Mouse (Mus musculus): ENCODE results near the gene Nrn1l. TPM values are rescaled to one million over a fixed set of nuclear protein-coding genes. Genes with fewer than 3 reads are reported as not detected.

The Nrn1l gene
- polyA plus RNA-seq, 1 experiment, result 0.27 TPM

DNA sequence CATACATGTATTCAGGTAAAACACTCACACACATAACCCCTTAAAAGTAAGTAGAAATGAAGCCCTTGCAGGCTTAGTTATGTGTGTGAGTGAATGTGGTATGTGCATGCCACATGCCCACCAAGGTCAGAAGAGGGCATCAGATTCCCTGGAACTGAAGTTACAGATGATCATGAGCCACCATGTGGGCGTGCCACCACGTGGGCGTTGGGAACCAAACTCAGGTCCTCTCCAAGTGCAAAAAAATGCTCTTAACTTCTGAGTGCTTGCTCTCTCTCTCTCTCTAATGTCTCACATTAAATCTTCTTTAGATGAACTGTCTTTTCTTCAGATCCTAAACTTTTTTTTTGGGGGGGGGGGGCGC is 44.9 kb downstream of the Nrn1l start, which contains the start of gene Psmb10:
Psmb10 (minus strand) TSS at position 139 of the 364 bp plus-strand sequence.
- Histone ChIP-seq H3K36me3 (ENCODE audit: control insufficient read depth) (peaks cover 42% of the 10 kb centered on the region), H3K4me3 (replicated peaks) (peak within 1 kb of the TSS; percentile 70), H3K27me3 (ENCODE audit: control insufficient read depth) (no peaks in the 10 kb centered on the region), H3K9me3 (ENCODE audit: control insufficient read depth, low read length) (no peaks in the 10 kb centered on the region), H3K4me1 (ENCODE audit: control insufficient read depth) (peaks cover 64% of the 10 kb centered on the region)
- no peak for TF ChIP-seq GATA1 (IDR thresholded peaks at IDR 0.05; ENCODE audit: low read length)
- TF ChIP-seq TAL1 (IDR thresholded peaks at IDR 0.05; ENCODE audit: low read length), result no peak

DNA sequence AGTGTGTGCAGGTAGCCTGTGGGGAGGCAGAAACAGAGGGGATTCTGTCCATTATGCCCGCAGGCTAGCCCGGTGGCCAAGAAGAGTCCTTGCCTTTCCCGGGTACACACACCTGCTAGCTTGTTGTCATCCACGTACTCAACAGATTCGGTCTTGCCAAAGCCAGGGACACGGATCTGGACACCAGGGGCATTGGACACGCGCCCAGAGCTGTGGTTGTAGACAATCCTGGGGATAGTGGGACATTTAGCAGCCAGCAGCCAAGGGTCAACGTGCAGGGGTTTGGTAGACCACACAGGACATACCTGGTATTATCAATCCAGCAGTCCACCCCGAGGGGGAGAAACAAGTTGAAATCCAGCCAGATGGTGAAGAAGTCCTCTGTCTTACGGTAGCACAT is 48.7 kb downstream of the Nrn1l start:
- H3K4me3 ChIP-seq (replicated peaks), result peak overlapping the region; percentile 54
- TF ChIP-seq GATA1 (IDR thresholded peaks at IDR 0.05; ENCODE audit: low read length), result no peak
- TF ChIP-seq TAL1 (IDR thresholded peaks at IDR 0.05; ENCODE audit: low read length), result no peak
- H3K4me1 ChIP-seq (ENCODE audit: control insufficient read depth), result peaks cover 40% of the 10 kb centered on the region
- no peaks in the 10 kb centered on the region for H3K27me3 ChIP-seq (ENCODE audit: control insufficient read depth)
- H3K36me3 ChIP-seq (ENCODE audit: control insufficient read depth), result peaks cover 70% of the 10 kb centered on the region
- no peaks in the 10 kb centered on the region for H3K9me3 ChIP-seq (ENCODE audit: control insufficient read depth, low read length)

DNA sequence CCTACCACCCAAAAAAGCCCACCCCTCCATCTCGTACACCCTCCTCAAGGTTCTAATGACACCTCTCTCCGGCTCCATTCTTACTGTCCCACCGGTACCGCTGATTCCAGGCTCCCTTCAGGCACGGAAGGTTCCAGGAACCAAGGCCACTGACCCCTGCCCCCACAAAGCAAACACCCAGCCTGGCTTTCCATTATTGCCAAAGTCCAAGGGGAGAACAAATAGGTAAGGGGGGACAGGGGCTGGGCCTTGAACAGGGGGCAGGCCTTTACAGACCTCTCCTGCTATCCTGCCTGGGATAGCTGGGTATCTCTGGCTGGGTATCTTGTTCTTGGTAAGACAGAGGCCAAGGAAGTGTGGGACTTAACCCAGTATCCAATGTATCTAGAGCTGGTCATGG is 49.2 kb downstream of the Nrn1l start:
- no peaks in the 10 kb centered on the region for H3K27me3 ChIP-seq (ENCODE audit: control insufficient read depth)
- H3K9me3 ChIP-seq (ENCODE audit: control insufficient read depth, low read length), result no peaks in the 10 kb centered on the region
- H3K4me1 ChIP-seq (ENCODE audit: control insufficient read depth), result peaks cover 35% of the 10 kb centered on the region
- TF ChIP-seq TAL1 (IDR thresholded peaks at IDR 0.05; ENCODE audit: low read length) (no peak), GATA1 (IDR thresholded peaks at IDR 0.05; ENCODE audit: low read length) (no peak)
- H3K4me3 ChIP-seq (replicated peaks), result peak overlapping the region; percentile 54
- peaks cover 75% of the 10 kb centered on the region for H3K36me3 ChIP-seq (ENCODE audit: control insufficient read depth)

DNA sequence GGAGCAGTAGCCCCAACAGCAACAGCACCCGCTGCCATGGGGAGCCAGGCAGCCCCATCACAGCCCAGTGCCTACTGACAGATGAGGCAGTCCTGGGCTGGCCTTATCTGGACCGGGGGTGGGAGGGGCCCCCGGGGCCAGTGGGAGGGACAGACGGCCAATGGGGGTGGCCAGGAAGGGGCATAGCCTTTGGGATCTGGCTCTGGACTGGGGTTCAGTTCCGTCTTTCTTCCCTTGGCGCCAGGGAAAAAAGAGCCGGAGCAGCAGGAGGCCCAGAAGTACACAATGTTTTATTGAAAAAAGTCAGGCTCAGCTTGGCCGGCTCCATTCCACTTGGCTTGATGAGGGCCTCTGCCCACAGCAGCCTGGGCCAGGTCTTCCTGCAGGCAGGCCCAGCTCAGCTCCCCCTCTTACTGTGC is 50.0 kb downstream of the Nrn1l start, which contains the start of gene Lcat:
Lcat (minus strand) TSS at position 62 of the 419 bp plus-strand sequence.
- peak within 1 kb of the TSS; percentile 54 for H3K4me3 ChIP-seq (replicated peaks)
- peaks cover 27% of the 10 kb centered on the region for H3K4me1 ChIP-seq (ENCODE audit: control insufficient read depth)
- H3K27me3 ChIP-seq (ENCODE audit: control insufficient read depth), result no peaks in the 10 kb centered on the region
- no peaks in the 10 kb centered on the region for H3K9me3 ChIP-seq (ENCODE audit: control insufficient read depth, low read length)
- TF ChIP-seq TAL1 (IDR thresholded peaks at IDR 0.05; ENCODE audit: low read length) (no peak), GATA1 (IDR thresholded peaks at IDR 0.05; ENCODE audit: low read length) (no peak)
- peaks cover 83% of the 10 kb centered on the region for H3K36me3 ChIP-seq (ENCODE audit: control insufficient read depth)

Other genes with a start within 250 kb of the Nrn1l start
- 3.4 and 4.2 TPM in 2 replicates for gene Carmil2, start 207.3 kb upstream of the Nrn1l start, polyA plus RNA-seq (2012)
- 3.8 and 4.5 TPM in 2 replicates for gene Acd, start 192.5 kb upstream of the Nrn1l start, polyA plus RNA-seq (2012)
- 0.73 and 0.78 TPM in 2 replicates for gene Pard6a, start 192.4 kb upstream of the Nrn1l start, polyA plus RNA-seq (2012)
- gene 4933405L10Rik, start 185.9 kb upstream of the Nrn1l start, polyA plus RNA-seq (2012), result not detected in 2 replicates
- 2.4 TPM in 2 replicates for gene Enkd1, start 185.4 kb upstream of the Nrn1l start, polyA plus RNA-seq (2012)
- gene Gfod2, start 134.9 kb upstream of the Nrn1l start, polyA plus RNA-seq (2012), result 0.24 and 0.41 TPM in 2 replicates
- gene Ranbp10, start 66.2 kb upstream of the Nrn1l start, polyA plus RNA-seq (2012), result 24.4 and 25.6 TPM in 2 replicates
- 0.02 TPM in 1 of 2 replicates, not detected in the other for gene Tsnaxip1, start 65.8 kb upstream of the Nrn1l start, polyA plus RNA-seq (2012)
- gene Cenpt, start 40.3 kb upstream of the Nrn1l start, polyA plus RNA-seq (2012), result 7.1 and 9.1 TPM in 2 replicates
- gene Thap11, start 38.4 kb upstream of the Nrn1l start, polyA plus RNA-seq (2012), result 2.8 and 3.4 TPM in 2 replicates
- 8.1 and 9.1 TPM in 2 replicates for gene Nutf2, start 33.0 kb upstream of the Nrn1l start, polyA plus RNA-seq (2012)
- gene Edc4, start 12.7 kb upstream of the Nrn1l start, polyA plus RNA-seq (2012), result 1.1 and 1.3 TPM in 2 replicates
- 0.79 and 1.4 TPM in 2 replicates for gene Pskh1, start 6.9 kb downstream of the Nrn1l start, polyA plus RNA-seq (2012)
- not detected in 2 replicates for gene Ctrl, start 40.3 kb downstream of the Nrn1l start, polyA plus RNA-seq (2012)
- 3.2 and 4.6 TPM in 2 replicates for gene Psmb10, start 44.9 kb downstream of the Nrn1l start, polyA plus RNA-seq (2012)
- 0.33 and 0.36 TPM in 2 replicates for gene Lcat, start 49.8 kb downstream of the Nrn1l start, polyA plus RNA-seq (2012)
- 1.7 and 1.9 TPM in 2 replicates for gene Slc12a4, start 72.5 kb downstream of the Nrn1l start, polyA plus RNA-seq (2012)
- gene Dpep3, start 85.9 kb downstream of the Nrn1l start, polyA plus RNA-seq (2012), result not detected in 2 replicates
- gene Dus2, start 97.8 kb downstream of the Nrn1l start, polyA plus RNA-seq (2012), result 0.25 and 0.47 TPM in 2 replicates
- not detected in 2 replicates for gene Dpep2nb, start 112.4 kb downstream of the Nrn1l start, polyA plus RNA-seq (2012)
- 0.74 and 1.1 TPM in 2 replicates for gene Ddx28, start 118.3 kb downstream of the Nrn1l start, polyA plus RNA-seq (2012)
- gene Nfatc3, start 165.3 kb downstream of the Nrn1l start, polyA plus RNA-seq (2012), result 0.45 and 0.54 TPM in 2 replicates
- gene Esrp2, start 243.4 kb downstream of the Nrn1l start, polyA plus RNA-seq (2012), result 0.02 TPM in 1 of 2 replicates, not detected in the other

Measured in erythroblast, embryonic 14.5 days (primary cell).